Mouse (Mus musculus): ENCODE measurements at regions not wholly inside any gene's neighbourhood (a gene's known extent, or its start where the extent isn't known, plus 50 kb on each side); places are given as distances from the start of the nearest gene placed in this dataset.

DNA sequence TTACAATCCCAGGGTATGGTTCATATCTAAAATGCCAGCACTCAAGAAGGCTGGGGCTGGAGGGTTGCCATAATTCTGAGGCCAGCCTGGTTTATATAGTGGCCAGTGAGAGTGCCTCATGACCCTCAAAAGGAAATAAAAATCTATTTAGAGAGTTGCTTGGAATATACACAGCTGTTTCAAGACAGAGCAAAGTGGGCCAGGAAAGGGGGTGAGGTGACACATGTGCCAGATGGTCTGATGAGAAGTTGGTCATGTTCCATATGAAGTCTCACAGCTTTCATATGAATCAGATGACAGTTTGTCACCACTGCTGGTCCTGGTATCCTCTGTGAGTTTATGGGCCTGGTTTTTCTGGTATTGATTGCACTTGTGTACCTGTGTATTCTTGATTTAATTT lies 261.5 kb upstream of the Ube2e3 start:
- DNase-seq, result no peak
- H3K4me3 ChIP-seq (ENCODE audit: insufficient read depth, low read depth, low read length), result no peak overlapping the region
- no peaks in the 10 kb centered on the region for H3K27me3 ChIP-seq (replicated peaks; ENCODE audit: control insufficient read depth, insufficient read depth, low read length)
- no peak overlapping the region for H3K27ac ChIP-seq (ENCODE audit: insufficient read depth, low read depth, low read length)
- H3K36me3 ChIP-seq (ENCODE audit: control insufficient read depth, insufficient read depth, low read length), result no peaks in the 10 kb centered on the region
- no peaks in the 10 kb centered on the region for H3K4me1 ChIP-seq (ENCODE audit: control insufficient read depth, insufficient read depth, low read length)
- no peak for TF ChIP-seq POLR2A (IDR thresholded peaks at IDR 0.05; ENCODE audit: low read depth, low read length)
- no peak for TF ChIP-seq CTCF (conservative IDR thresholded peaks at IDR 0.05; ENCODE audit: insufficient read depth, insufficient read length, low read depth, low read length)

- Histone ChIP-seq H3K27me3 (replicated peaks; ENCODE audit: control insufficient read depth, insufficient read depth, low read length) (no peaks in the 10 kb centered on the region), H3K4me1 (ENCODE audit: control insufficient read depth, insufficient read depth, low read length) (no peaks in the 10 kb centered on the region), H3K4me3 (ENCODE audit: insufficient read depth, low read depth, low read length) (no peak overlapping the region), H3K36me3 (ENCODE audit: control insufficient read depth, insufficient read depth, low read length) (no peaks in the 10 kb centered on the region), H3K27ac (ENCODE audit: insufficient read depth, low read depth, low read length) (no peak overlapping the region)
- 89% methylated on average over 2 of the region's 2 CpGs for WGBS
- TF ChIP-seq POLR2A (IDR thresholded peaks at IDR 0.05; ENCODE audit: low read depth, low read length) (no peak), CTCF (conservative IDR thresholded peaks at IDR 0.05; ENCODE audit: insufficient read depth, insufficient read length, low read depth, low read length) (no peak)
- no peak for DNase-seq
Measured at GRCm38 (mm10) chr2:78600753-78601152, 267.2 kb upstream of the Ube2e3 start.

DNA sequence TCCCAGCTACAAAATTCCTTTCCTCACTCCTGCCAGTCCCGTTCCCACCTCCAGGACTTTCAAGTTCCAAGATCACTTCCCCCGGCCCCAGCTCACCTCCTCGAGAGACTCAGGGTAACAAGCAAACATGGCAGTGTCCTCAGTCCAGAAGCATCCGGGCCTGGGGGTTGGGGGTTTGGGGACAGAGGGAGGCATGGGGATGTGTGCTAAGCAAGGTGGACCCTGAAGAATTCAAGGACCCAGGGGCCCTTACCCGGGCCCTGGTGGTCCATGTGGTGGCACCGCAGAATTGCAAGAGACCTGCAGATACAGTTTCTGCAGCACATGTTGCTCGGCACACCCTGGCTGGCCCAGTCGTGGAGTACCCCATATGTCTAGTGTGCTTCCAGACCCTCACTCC lies 269.9 kb upstream of the Ube2e3 start:
- no peak for DNase-seq
- no peak overlapping the region for H3K27ac ChIP-seq (ENCODE audit: insufficient read depth, low read depth, low read length)
- no peaks in the 10 kb centered on the region for H3K36me3 ChIP-seq (ENCODE audit: control insufficient read depth, insufficient read depth, low read length)
- 86% methylated on average over 8 of the region's 8 CpGs for WGBS
- no peaks in the 10 kb centered on the region for H3K4me1 ChIP-seq (ENCODE audit: control insufficient read depth, insufficient read depth, low read length)
- no peaks in the 10 kb centered on the region for H3K27me3 ChIP-seq (replicated peaks; ENCODE audit: control insufficient read depth, insufficient read depth, low read length)
- no peak for TF ChIP-seq CTCF (conservative IDR thresholded peaks at IDR 0.05; ENCODE audit: insufficient read depth, insufficient read length, low read depth, low read length)
- H3K4me3 ChIP-seq (ENCODE audit: insufficient read depth, low read depth, low read length), result no peak overlapping the region

DNA sequence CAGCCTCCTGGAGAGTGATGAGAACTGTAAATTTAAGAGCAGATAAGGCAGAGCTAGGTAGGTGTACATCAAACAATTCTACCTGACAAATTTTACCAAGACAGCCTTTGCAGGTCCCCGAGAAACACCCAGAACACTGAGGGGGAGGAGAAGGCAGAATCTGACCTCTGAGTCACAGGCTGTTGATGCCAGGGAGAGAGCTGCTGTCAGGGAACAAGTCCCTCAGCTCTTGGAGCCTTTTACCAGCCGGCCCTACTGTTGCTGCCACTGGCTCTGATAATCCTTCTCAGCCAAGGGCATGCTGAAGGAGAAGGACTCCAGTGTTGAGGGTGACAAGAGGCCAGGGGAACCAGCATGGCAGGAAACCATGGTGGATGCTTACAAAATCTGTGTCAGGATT lies 271.7 kb upstream of the Ube2e3 start:
- H3K27me3 ChIP-seq (replicated peaks; ENCODE audit: control insufficient read depth, insufficient read depth, low read length), result no peaks in the 10 kb centered on the region
- no peaks in the 10 kb centered on the region for H3K4me1 ChIP-seq (ENCODE audit: control insufficient read depth, insufficient read depth, low read length)
- H3K4me3 ChIP-seq (ENCODE audit: insufficient read depth, low read depth, low read length), result no peak overlapping the region
- no peak for TF ChIP-seq CTCF (conservative IDR thresholded peaks at IDR 0.05; ENCODE audit: insufficient read depth, insufficient read length, low read depth, low read length)
- TF ChIP-seq POLR2A (IDR thresholded peaks at IDR 0.05; ENCODE audit: low read depth, low read length), result no peak
- WGBS, result 52% methylated on average over 2 of the region's 2 CpGs
- no peaks in the 10 kb centered on the region for H3K36me3 ChIP-seq (ENCODE audit: control insufficient read depth, insufficient read depth, low read length)
- H3K27ac ChIP-seq (ENCODE audit: insufficient read depth, low read depth, low read length), result no peak overlapping the region
- no peak for DNase-seq

- DNase-seq, result no peak
- WGBS, result 54% methylated on average over 6 of the region's 6 CpGs
Measured at GRCm38 (mm10) chr2:78580013-78580412, 287.9 kb upstream of the Ube2e3 start.

DNA sequence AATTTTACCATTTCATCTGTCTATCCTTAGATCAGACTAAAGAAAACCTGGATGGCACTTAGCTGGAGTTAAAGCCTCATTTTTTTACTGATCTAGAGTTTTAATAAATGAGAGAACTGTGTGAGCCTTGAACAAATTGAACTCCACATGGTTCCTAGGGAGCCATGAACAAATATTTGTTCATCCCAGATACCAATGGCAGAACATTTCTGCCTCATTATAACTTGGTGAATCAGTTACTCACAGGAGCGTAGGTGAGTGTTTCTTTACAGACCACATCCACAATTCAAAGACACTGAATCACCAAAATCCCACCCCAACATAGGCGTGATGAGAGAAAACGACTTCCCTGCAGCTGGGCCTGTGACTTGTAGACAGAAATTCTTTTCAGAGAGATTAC lies 295.4 kb upstream of the Ube2e3 start:
- 77% methylated on average over 3 of the region's 3 CpGs for WGBS
- no peak for TF ChIP-seq POLR2A (IDR thresholded peaks at IDR 0.05; ENCODE audit: low read depth, low read length)
- TF ChIP-seq CTCF (conservative IDR thresholded peaks at IDR 0.05; ENCODE audit: insufficient read depth, insufficient read length, low read depth, low read length), result no peak
- Histone ChIP-seq H3K36me3 (ENCODE audit: control insufficient read depth, insufficient read depth, low read length) (no peaks in the 10 kb centered on the region), H3K27ac (ENCODE audit: insufficient read depth, low read depth, low read length) (no peak overlapping the region), H3K4me1 (ENCODE audit: control insufficient read depth, insufficient read depth, low read length) (no peaks in the 10 kb centered on the region), H3K27me3 (replicated peaks; ENCODE audit: control insufficient read depth, insufficient read depth, low read length) (no peaks in the 10 kb centered on the region), H3K4me3 (ENCODE audit: insufficient read depth, low read depth, low read length) (no peak overlapping the region)
- DNase-seq, result no peak

More at GRCm38 (mm10) chr2:78580013-78580412, 287.9 kb upstream of the Ube2e3 start:
- Histone ChIP-seq H3K4me3 (ENCODE audit: insufficient read depth, low read depth, low read length) (no peak overlapping the region), H3K27me3 (replicated peaks; ENCODE audit: control insufficient read depth, insufficient read depth, low read length) (no peaks in the 10 kb centered on the region), H3K27ac (ENCODE audit: insufficient read depth, low read depth, low read length) (no peak overlapping the region), H3K36me3 (ENCODE audit: control insufficient read depth, insufficient read depth, low read length) (no peaks in the 10 kb centered on the region), H3K4me1 (ENCODE audit: control insufficient read depth, insufficient read depth, low read length) (no peaks in the 10 kb centered on the region)
- TF ChIP-seq POLR2A (IDR thresholded peaks at IDR 0.05; ENCODE audit: low read depth, low read length), result no peak
- no peak for TF ChIP-seq CTCF (conservative IDR thresholded peaks at IDR 0.05; ENCODE audit: insufficient read depth, insufficient read length, low read depth, low read length)

DNA sequence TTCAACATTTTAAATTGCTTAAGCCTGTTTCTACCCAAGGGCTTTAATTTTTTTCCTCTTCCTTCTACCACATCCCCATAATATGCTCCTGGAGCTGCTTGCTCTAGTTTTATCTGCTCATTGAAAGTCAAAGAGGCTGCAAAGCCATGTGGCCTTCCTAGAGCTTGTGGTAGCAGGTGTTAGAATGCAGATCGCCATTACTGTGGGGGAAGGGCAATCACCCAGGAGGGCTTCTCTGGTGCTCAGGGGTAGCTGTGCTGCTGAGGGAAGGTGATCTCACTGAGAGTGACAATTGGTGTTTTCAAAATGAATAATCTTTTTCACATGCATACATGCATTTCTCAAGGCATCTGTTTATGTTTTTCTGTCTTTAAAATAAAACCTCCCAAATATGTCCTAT lies 309.8 kb upstream of the Ube2e3 start:
- Histone ChIP-seq H3K27me3 (replicated peaks; ENCODE audit: control insufficient read depth, insufficient read depth, low read length) (no peaks in the 10 kb centered on the region), H3K36me3 (ENCODE audit: control insufficient read depth, insufficient read depth, low read length) (no peaks in the 10 kb centered on the region), H3K4me3 (ENCODE audit: insufficient read depth, low read depth, low read length) (no peak overlapping the region), H3K27ac (ENCODE audit: insufficient read depth, low read depth, low read length) (no peak overlapping the region), H3K4me1 (ENCODE audit: control insufficient read depth, insufficient read depth, low read length) (no peaks in the 10 kb centered on the region)
- WGBS, result 65% methylated on average over 1 of the region's 1 CpGs
- TF ChIP-seq CTCF (conservative IDR thresholded peaks at IDR 0.05; ENCODE audit: insufficient read depth, insufficient read length, low read depth, low read length), result no peak
- no peak for TF ChIP-seq POLR2A (IDR thresholded peaks at IDR 0.05; ENCODE audit: low read depth, low read length)
- DNase-seq, result no peak

GRCm38 (mm10) chr2:78551085-78551484 lies 316.8 kb upstream of the Ube2e3 start:
- TF ChIP-seq POLR2A (IDR thresholded peaks at IDR 0.05; ENCODE audit: low read depth, low read length) (no peak), CTCF (conservative IDR thresholded peaks at IDR 0.05; ENCODE audit: insufficient read depth, insufficient read length, low read depth, low read length) (no peak)
- no peak overlapping the region for H3K4me3 ChIP-seq (ENCODE audit: insufficient read depth, low read depth, low read length)
- no peaks in the 10 kb centered on the region for H3K36me3 ChIP-seq (ENCODE audit: control insufficient read depth, insufficient read depth, low read length)
- no peaks in the 10 kb centered on the region; the same call in 1 of the 2 replicates for H3K27me3 ChIP-seq (replicated peaks; ENCODE audit: control insufficient read depth, insufficient read depth, low read length)
- 90% methylated on average over 4 of the region's 4 CpGs for WGBS
- no peak overlapping the region for H3K27ac ChIP-seq (ENCODE audit: insufficient read depth, low read depth, low read length)
- no peaks in the 10 kb centered on the region for H3K4me1 ChIP-seq (ENCODE audit: control insufficient read depth, insufficient read depth, low read length)
- DNase-seq, result no peak

All from kidney, adult 2 months (tissue).